21 mouse cellular contexts compared by ENCODE assay signal in the genomic region with DNA sequence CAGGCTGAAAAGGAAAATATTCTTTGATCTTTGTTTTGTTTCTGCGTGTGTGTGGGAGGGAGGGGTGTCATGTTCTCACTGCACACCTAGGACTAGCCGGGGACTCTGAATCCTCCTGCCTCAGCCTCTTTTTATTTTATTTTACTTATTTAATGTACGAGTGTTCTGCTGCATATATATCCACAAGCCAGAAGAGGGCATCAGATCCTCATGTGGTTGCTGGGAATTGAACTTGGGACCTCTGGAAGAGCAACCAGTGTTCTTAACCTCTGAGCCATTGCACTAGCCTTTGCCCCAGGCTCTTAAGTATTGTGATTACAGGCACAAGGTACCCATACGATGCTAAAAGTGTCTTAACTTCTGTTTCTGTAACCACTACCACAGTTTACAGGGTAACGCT. TPM values are rescaled to one million over a fixed set of nuclear protein-coding genes. Genes with fewer than 3 reads are reported as not detected.
DNase-seq lines count a peak whose midpoint lies in the region; ATAC-seq and TF ChIP-seq lines count a peak whose summit lies in the region.
"Had no signal": no experiment of that assay in that cellular context is flagged by ENCODE, and none has a peak within 500 bp of the region (broad histone marks: within the 10 kb centered on the region; RNA-seq: fewer than 3 reads in every experiment).

No protein-coding gene starts in this region.

- no peaks in the 10 kb centered on the region for H3K4me1 ChIP-seq in heart, adult 2 months (ENCODE audit: control insufficient read depth, insufficient read depth, low read length)
- no peaks in the 10 kb centered on the region for H3K4me1 ChIP-seq in liver, postnatal 0 days (ENCODE audit: insufficient read depth)
- H3K4me1 ChIP-seq: embryonic facial prominence, embryonic 15.5 days; forebrain, embryonic 10.5 days; heart, embryonic 10.5 days; hindbrain, embryonic 13.5 days had no signal

- H3K27me3 ChIP-seq in heart, adult 2 months (ENCODE audit: control insufficient read depth, insufficient read depth, low read length), result no peaks in the 10 kb centered on the region
- no peaks in the 10 kb centered on the region for H3K27me3 ChIP-seq in liver, postnatal 0 days (ENCODE audit: insufficient read depth, low read length)
- H3K27me3 ChIP-seq: embryonic facial prominence, embryonic 15.5 days; hindbrain, embryonic 13.5 days had no signal

- no peak overlapping the region for H3K27ac ChIP-seq in heart, adult 2 months
- no peak overlapping the region for H3K27ac ChIP-seq in layer of hippocampus, adult 2 months
- H3K27ac ChIP-seq in liver, postnatal 0 days (ENCODE audit: low read depth), result no peak overlapping the region
- H3K27ac ChIP-seq: embryonic facial prominence, embryonic 15.5 days; forebrain, embryonic 10.5 days; heart, embryonic 10.5 days; hindbrain, embryonic 13.5 days; hindbrain, postnatal 0 days had no signal

- no peak overlapping the region for H3K9ac ChIP-seq in heart, adult 2 months (ENCODE audit: low read depth, low read length)
- H3K9ac ChIP-seq in liver, postnatal 0 days (replicated peaks), result no peak overlapping the region
- H3K9ac ChIP-seq: embryonic facial prominence, embryonic 15.5 days; hindbrain, embryonic 13.5 days had no signal

- no peaks in the 10 kb centered on the region for H3K9me3 ChIP-seq in liver, postnatal 0 days (ENCODE audit: low read length)
- H3K9me3 ChIP-seq: embryonic facial prominence, embryonic 15.5 days; forebrain, embryonic 10.5 days; heart, embryonic 10.5 days; hindbrain, embryonic 13.5 days had no signal

- intact Hi-C loops in heart, adult 2 months (cut with DNase I), result no loop called here

- no peak for ATAC-seq in liver, postnatal 0 days
- ATAC-seq: forebrain, embryonic 14.5 days; hindbrain, postnatal 0 days had no signal

- H3K36me3 ChIP-seq in heart, adult 2 months (ENCODE audit: control insufficient read depth, insufficient read depth, low read length), result no peaks in the 10 kb centered on the region
- no peaks in the 10 kb centered on the region for H3K36me3 ChIP-seq in liver, postnatal 0 days (replicated peaks; ENCODE audit: insufficient read depth, low read length)
- H3K36me3 ChIP-seq: embryonic facial prominence, embryonic 15.5 days; forebrain, embryonic 10.5 days; heart, embryonic 10.5 days; hindbrain, embryonic 13.5 days had no signal

- H3K4me2 ChIP-seq in liver, postnatal 0 days (ENCODE audit: low read depth, low read length), result no peak overlapping the region
- H3K4me2 ChIP-seq: embryonic facial prominence, embryonic 15.5 days; hindbrain, embryonic 13.5 days had no signal

- WGBS in heart, adult 2 months, result 78% methylated on average over 5 of the region's 5 CpGs
- 71% methylated on average over 5 of the region's 5 CpGs for WGBS in liver, postnatal 0 days (ENCODE audit: insufficient replicate concordance)

- peak; percentile 36 for TF ChIP-seq CTCF in heart, adult 2 months (IDR thresholded peaks at IDR 0.05)
- peak; percentile 58 for TF ChIP-seq CTCF in layer of hippocampus, adult 2 months (conservative IDR thresholded peaks at IDR 0.05)
- TF ChIP-seq CTCF in liver, postnatal 0 days (IDR thresholded peaks at IDR 0.05; ENCODE audit: low read depth), result peak; percentile 27; the same call in 1 of the 2 replicates

- no peak for TF ChIP-seq EP300 in heart, adult 2 months (IDR thresholded peaks at IDR 0.05; ENCODE audit: insufficient read depth, low read depth, low read length)
- no peak for TF ChIP-seq EP300 in liver, postnatal 0 days (IDR thresholded peaks at IDR 0.05; ENCODE audit: low read depth)

- no peaks in the 10 kb centered on the region for H3K79me2 ChIP-seq in heart, adult 2 months (replicated peaks; ENCODE audit: control insufficient read depth, insufficient read depth, low read length)

- no peak for DNase-seq in heart, adult 2 months
- no peak for DNase-seq in heart, adult 9 months (ENCODE audit: low spot score in 2 of 2)
- DNase-seq in layer of hippocampus, adult 2 months (ENCODE audit: low spot score in 2 of 2), result no peak
- DNase-seq in layer of hippocampus, postnatal 14 days (ENCODE audit: low spot score in 2 of 2), result no peak
- DNase-seq in liver, postnatal 0 days, result no peak
- no peak for DNase-seq in liver
- DNase-seq in frontal cortex, postnatal 10 days (ENCODE audit: low spot score in 2 of 2), result no peak
- DNase-seq: adrenal gland, postnatal 10 days; cerebellum, adult 11 months; cerebellum, adult 8-10 months; cerebellum, postnatal 14 days; embryo, embryonic 11 days; gastrocnemius, postnatal 10 days; heart, postnatal 10 days had no signal

- no peak overlapping the region for H3K4me3 ChIP-seq in heart, adult 2 months
- H3K4me3 ChIP-seq in layer of hippocampus, adult 2 months, result no peak overlapping the region
- no peak overlapping the region for H3K4me3 ChIP-seq in liver, postnatal 0 days (ENCODE audit: low read depth, low read length)
- H3K4me3 ChIP-seq: embryonic facial prominence, embryonic 15.5 days; erythroblast, embryonic 14.5 days; forebrain, embryonic 10.5 days; heart, embryonic 10.5 days; hindbrain, embryonic 13.5 days had no signal

- no peak for TF ChIP-seq POLR2A in heart, adult 2 months (IDR thresholded peaks at IDR 0.05; ENCODE audit: insufficient read depth, low read depth, low read length)

RNA-seq across cellular contexts. Expression of a gene that starts 18.8 kb away (rescaled TPM):
- 10 to 100 TPM; 20.2 to 22.6 TPM for total RNA-seq in heart, adult 2 months (2021)
- 3.5 and 7.3 TPM in 2 replicates for polyA plus RNA-seq in heart, adult 2 months (2012; rRNA removed)
- total RNA-seq in layer of hippocampus, adult 2 months (2021), result 10 to 100 TPM; 47.6 to 51.9 TPM
- 10 to 100 TPM; 46.0 to 49.0 TPM for total RNA-seq in layer of hippocampus, postnatal 14 days (2021)
- 2.9 and 4.4 TPM in 2 replicates for polyA plus RNA-seq in liver, postnatal 0 days (2015; fragmentation: Nextera tagmentation; extraction: Ambion mirVana)

RNA-seq across cellular contexts. Expression of a gene that starts 34.4 kb away (rescaled TPM):
- 10 to 100 TPM; 72.2 to 75.5 TPM for total RNA-seq in heart, adult 2 months (2021)
- 16.7 and 32.7 TPM in 2 replicates for polyA plus RNA-seq in heart, adult 2 months (2012; rRNA removed)
- total RNA-seq in layer of hippocampus, adult 2 months (2021), result 100 to 1,000 TPM; 279 to 306 TPM
- total RNA-seq in layer of hippocampus, postnatal 14 days (2021), result 100 to 1,000 TPM; 303 to 304 TPM
- polyA plus RNA-seq in liver, postnatal 0 days (2015; fragmentation: Nextera tagmentation; extraction: Ambion mirVana), result 26.2 and 32.2 TPM in 2 replicates
